Mouse (Mus musculus) liver, embryonic 13.5 days (tissue): ENCODE results near the gene Mgat4a. TPM values are rescaled to one million over a fixed set of nuclear protein-coding genes. Genes with fewer than 3 reads are reported as not detected.

Source experiments
- ATAC-seq: fragments of 200-750 bp; cut with Nextera tagmentation; 2 replicates; pipeline ENCODE4 v1.8.0; 2017; ENCODE audit warnings: low read depth, mild to moderate bottlenecking, moderate number of reproducible peaks, moderate library complexity
- DNase-seq: peaks from one replicate; pipeline ENCODE4 v3.0.0; 2022
- H3K27ac ChIP-seq: fragments of 300-500 bp; sonication (generic); 2 replicates; pipeline ENCODE4 v1.5.1; 2015; ENCODE audit warnings: moderate library complexity, mild to moderate bottlenecking, inconsistent platforms
- H3K27me3 ChIP-seq: fragments of 300-500 bp; sonication (generic); 2 replicates; pipeline ENCODE4 v1.6.1; 2015; ENCODE audit warnings: mild to moderate bottlenecking, inconsistent platforms
- H3K36me3 ChIP-seq: fragments of 300-500 bp; sonication (generic); 2 replicates; pipeline ENCODE4 v1.6.1; 2015; ENCODE audit warnings: mild to moderate bottlenecking, inconsistent platforms
- H3K4me1 ChIP-seq: fragments of 300-500 bp; sonication (generic); replicated peaks from 2 replicates; pipeline ENCODE4 v1.6.1; 2015; ENCODE audit warnings: inconsistent platforms
- H3K4me2 ChIP-seq: fragments of 300-500 bp; sonication (generic); 2 replicates; pipeline ENCODE4 v1.6.1; 2015; ENCODE audit warnings: inconsistent platforms, mild to moderate bottlenecking, moderate library complexity
- H3K4me3 ChIP-seq: fragments of 300-500 bp; sonication (generic); replicated peaks from 2 replicates; pipeline ENCODE4 v1.5.1; 2015; ENCODE audit warnings: mild to moderate bottlenecking, inconsistent platforms
- H3K9ac ChIP-seq: fragments of 300-500 bp; sonication (generic); 2 replicates; pipeline ENCODE4 v1.6.1; 2015; ENCODE audit warnings: mild to moderate bottlenecking, inconsistent platforms
- H3K9me3 ChIP-seq: fragments of 300-500 bp; sonication (generic); replicated peaks from 2 replicates; pipeline ENCODE4 v1.6.1; 2016; ENCODE audit warnings: inconsistent platforms
- WGBS: fragments of 180-500 bp; shearing (Covaris S2); methylation state at CpG from one replicate; pipeline ENCODE4 v1.1.7; 2015; ENCODE audit not compliant: insufficient replicate concordance; 5-methylcytosine and 5-hydroxymethylcytosine counted together
- polyA plus RNA-seq: library from polyadenylated mRNA; unstranded; fragments of >200 nt; fragmentation: Nextera tagmentation; extraction: Ambion mirVana; gene quantifications from 2 replicates; pipeline ENCODE4 v1.2.1, GENCODE M21; 2015

Gene Mgat4a
- polyA plus RNA-seq, 1 experiment from 2014 or later, result 1.0 TPM

GRCm38 (mm10) chr1:37560356-37560755 lies 19.5 kb upstream of the Mgat4a start:
- DNase-seq (no peak), ATAC-seq (no peak)
- 69% methylated on average over 4 of the region's 4 CpGs for WGBS
- H3K9ac ChIP-seq, result no peak overlapping the region
- H3K4me1 ChIP-seq, result no peaks in the 10 kb centered on the region
- H3K27ac ChIP-seq, result no peak overlapping the region
- no peak overlapping the region for H3K4me2 ChIP-seq
- no peaks in the 10 kb centered on the region for H3K36me3 ChIP-seq
- no peaks in the 10 kb centered on the region for H3K27me3 ChIP-seq
- no peak overlapping the region for H3K4me3 ChIP-seq
- no peaks in the 10 kb centered on the region for H3K9me3 ChIP-seq

- DNase-seq (no peak), ATAC-seq (no peak)
- Histone ChIP-seq H3K9me3 (no peaks in the 10 kb centered on the region), H3K4me1 (no peaks in the 10 kb centered on the region), H3K4me2 (no peak overlapping the region), H3K27me3 (no peaks in the 10 kb centered on the region), H3K4me3 (no peak overlapping the region), H3K9ac (no peak overlapping the region), H3K36me3 (no peaks in the 10 kb centered on the region), H3K27ac (no peak overlapping the region)
- WGBS, result 66% methylated on average over 7 of the region's 7 CpGs
Measured at GRCm38 (mm10) chr1:37551986-37552385, 11.2 kb upstream of the Mgat4a start.

GRCm38 (mm10) chr1:37549501-37549900 lies 8.7 kb upstream of the Mgat4a start:
- no peaks in the 10 kb centered on the region for H3K9me3 ChIP-seq
- H3K4me1 ChIP-seq, result no peaks in the 10 kb centered on the region
- H3K9ac ChIP-seq, result no peak overlapping the region
- no peak overlapping the region for H3K27ac ChIP-seq
- H3K4me3 ChIP-seq, result no peak overlapping the region
- no peak overlapping the region for H3K4me2 ChIP-seq
- 67% methylated on average over 8 of the region's 8 CpGs for WGBS
- DNase-seq (no peak), ATAC-seq (no peak)
- H3K36me3 ChIP-seq, result no peaks in the 10 kb centered on the region
- no peaks in the 10 kb centered on the region for H3K27me3 ChIP-seq

GRCm38 (mm10) chr1:37546398-37547051 lies 5.7 kb upstream of the Mgat4a start:
- Histone ChIP-seq H3K27me3 (peaks cover 20% of the 10 kb centered on the region), H3K27ac (no peak overlapping the region)
- no peak for DNase-seq

GRCm38 (mm10) chr1:37544251-37544650 lies 3.4 kb upstream of the Mgat4a start:
- Histone ChIP-seq H3K4me1 (peaks cover 11% of the 10 kb centered on the region), H3K4me2 (no peak overlapping the region), H3K9ac (no peak overlapping the region), H3K9me3 (no peaks in the 10 kb centered on the region), H3K27me3 (peaks cover 38% of the 10 kb centered on the region), H3K27ac (no peak overlapping the region), H3K4me3 (no peak overlapping the region), H3K36me3 (no peaks in the 10 kb centered on the region)
- DNase-seq, result no peak
- ATAC-seq, result no peak
- WGBS, result 29% methylated on average over 9 of the region's 9 CpGs

More at GRCm38 (mm10) chr1:37546398-37547051, 5.7 kb upstream of the Mgat4a start:
- Histone ChIP-seq H3K9me3 (no peaks in the 10 kb centered on the region), H3K4me1 (0 out of 2 replicates have a peak, but pooled peaks cover 1% of the 10 kb centered on the region), H3K9ac (no peak overlapping the region), H3K4me3 (no peak overlapping the region), H3K36me3 (no peaks in the 10 kb centered on the region), H3K4me2 (no peak overlapping the region)
- ATAC-seq, result no peak
- 46% methylated on average over 11 of the region's 11 CpGs for WGBS

- Histone ChIP-seq H3K4me2 (no peak overlapping the region), H3K36me3 (no peaks in the 10 kb centered on the region), H3K9me3 (no peaks in the 10 kb centered on the region), H3K4me1 (peaks cover 11% of the 10 kb centered on the region), H3K9ac (no peak overlapping the region), H3K27ac (no peak overlapping the region), H3K4me3 (no peak overlapping the region), H3K27me3 (peaks cover 38% of the 10 kb centered on the region)
- ATAC-seq (no peak), DNase-seq (no peak)
- WGBS, result 48% methylated on average over 1 of the region's 1 CpGs
Measured at GRCm38 (mm10) chr1:37543057-37543456, 2.2 kb upstream of the Mgat4a start.

GRCm38 (mm10) chr1:37539968-37540809 lies 627 bp downstream of the Mgat4a start:
- Histone ChIP-seq H3K9ac (peak overlapping the region; percentile 79), H3K9me3 (no peaks in the 10 kb centered on the region), H3K27ac (no peak overlapping the region), H3K4me1 (peaks cover 11% of the 10 kb centered on the region), H3K4me3 (peak overlapping the region; percentile 73), H3K4me2 (peak overlapping the region; percentile 96), H3K36me3 (no peaks in the 10 kb centered on the region), H3K27me3 (peaks cover 38% of the 10 kb centered on the region)
- DNase-seq (no peak), ATAC-seq (peak; percentile 66)
- 5% methylated on average over 42 of the region's 47 CpGs for WGBS

GRCm38 (mm10) chr1:37534532-37535108 lies 6.2 kb downstream of the Mgat4a start:
- no peak for DNase-seq
- Histone ChIP-seq H3K9ac (no peak overlapping the region), H3K4me2 (no peak overlapping the region), H3K27ac (no peak overlapping the region), H3K27me3 (peaks cover under 1% of the 10 kb centered on the region; the same call in 1 of the 2 replicates), H3K4me1 (no peaks in the 10 kb centered on the region), H3K9me3 (no peaks in the 10 kb centered on the region), H3K4me3 (no peak overlapping the region), H3K36me3 (no peaks in the 10 kb centered on the region)
- ATAC-seq, result no peak
- WGBS, result 67% methylated on average over 5 of the region's 5 CpGs

GRCm38 (mm10) chr1:37533181-37533580 lies 7.6 kb downstream of the Mgat4a start:
- no peaks in the 10 kb centered on the region for H3K4me1 ChIP-seq
- ATAC-seq (no peak), DNase-seq (no peak)
- no peaks in the 10 kb centered on the region for H3K36me3 ChIP-seq
- no peaks in the 10 kb centered on the region for H3K9me3 ChIP-seq
- 91% methylated on average over 7 of the region's 7 CpGs for WGBS
- no peaks in the 10 kb centered on the region for H3K27me3 ChIP-seq
- H3K9ac ChIP-seq, result no peak overlapping the region
- H3K4me2 ChIP-seq, result no peak overlapping the region
- no peak overlapping the region for H3K27ac ChIP-seq
- no peak overlapping the region for H3K4me3 ChIP-seq

GRCm38 (mm10) chr1:37532533-37532840 lies 8.3 kb downstream of the Mgat4a start:
- WGBS, result 70% methylated on average over 6 of the region's 6 CpGs
- Histone ChIP-seq H3K27ac (no peak overlapping the region), H3K9ac (no peak overlapping the region), H3K4me1 (no peaks in the 10 kb centered on the region), H3K9me3 (no peaks in the 10 kb centered on the region), H3K27me3 (no peaks in the 10 kb centered on the region), H3K4me2 (no peak overlapping the region), H3K36me3 (no peaks in the 10 kb centered on the region), H3K4me3 (no peak overlapping the region)
- DNase-seq, result no peak
- no peak for ATAC-seq

- Histone ChIP-seq H3K9me3 (no peaks in the 10 kb centered on the region), H3K9ac (no peak overlapping the region), H3K4me2 (no peak overlapping the region), H3K4me3 (no peak overlapping the region), H3K4me1 (no peaks in the 10 kb centered on the region), H3K27me3 (no peaks in the 10 kb centered on the region), H3K36me3 (no peaks in the 10 kb centered on the region), H3K27ac (no peak overlapping the region)
- DNase-seq, result no peak
- ATAC-seq, result no peak
- 73% methylated on average over 12 of the region's 12 CpGs for WGBS
Measured at GRCm38 (mm10) chr1:37531654-37532532, 8.9 kb downstream of the Mgat4a start.
